In the genomic region with DNA sequence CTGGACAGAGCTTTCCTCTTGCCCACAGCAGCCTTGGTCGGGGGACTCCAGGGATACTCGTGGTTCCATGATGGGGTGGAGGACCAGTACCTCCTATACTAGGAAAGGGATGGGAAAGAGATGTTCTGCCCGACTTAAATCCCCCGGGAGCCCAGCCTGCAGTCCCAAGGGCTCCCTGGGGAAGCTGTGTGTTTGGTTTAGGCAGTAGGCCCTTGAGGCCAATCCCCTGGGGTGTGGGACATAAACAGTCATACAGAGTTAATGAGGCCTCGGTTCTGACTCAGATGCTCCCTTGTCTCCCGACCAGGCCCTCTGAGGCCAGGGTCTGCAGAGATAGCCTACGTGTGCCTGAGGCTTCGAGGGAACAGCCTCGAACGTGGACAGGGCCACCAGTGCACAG, we compare ENCODE assay signal across 11 mouse cellular contexts.
DNase-seq lines count a peak whose midpoint lies in the region; ATAC-seq and TF ChIP-seq lines count a peak whose summit lies in the region.
"Had no signal": no experiment of that assay in that cellular context is flagged by ENCODE, and none has a peak within 500 bp of the region (broad histone marks: within the 10 kb centered on the region; RNA-seq: fewer than 3 reads in every experiment).

No protein-coding gene starts in this region.

- dilution Hi-C loops in CH12.LX (cut with MboI; ENCODE audit: extremely low pct_ligation_motif_present, extremely low pct_unique_long_range_greater_than_20kb, low sequenced_read_pairs) = no loop called here

- peak overlapping the region; percentile 58; the same call in 1 of the 2 replicates for H3K27ac ChIP-seq in heart, embryonic 12.5 days (ENCODE audit: poor library complexity, severe bottlenecking)
- peak overlapping the region; percentile 44; the same call in 1 of the 2 replicates for H3K27ac ChIP-seq in layer of hippocampus, adult 2 months
- H3K27ac ChIP-seq in CH12.LX (ENCODE audit: insufficient read depth, low read depth) = no peak overlapping the region
- peak overlapping the region; percentile 39; the same call in 1 of the 2 replicates for H3K27ac ChIP-seq in limb, embryonic 10.5 days
- H3K27ac ChIP-seq: neural tube, embryonic 15.5 days had no signal

- TF ChIP-seq EP300 in CH12.LX (IDR thresholded peaks at IDR 0.05; ENCODE audit: low read length) = peak; percentile 61; the same call in 1 of the 2 replicates

- peaks cover 26% of the 10 kb centered on the region for H3K4me1 ChIP-seq in heart, embryonic 12.5 days (replicated peaks)
- peaks cover 17 to 33% of the 10 kb centered on the region in 2 experiments for H3K4me1 ChIP-seq in CH12.LX (ENCODE audit: control insufficient read depth in 1 of 2, insufficient read depth in 2 of 2)
- peaks cover 16% of the 10 kb centered on the region for H3K4me1 ChIP-seq in limb, embryonic 10.5 days

- no peak for TF ChIP-seq CTCF in layer of hippocampus, adult 2 months (conservative IDR thresholded peaks at IDR 0.05)
- TF ChIP-seq CTCF in CH12.LX (conservative IDR thresholded peaks at IDR 0.05 in 1 of 2, IDR thresholded peaks at IDR 0.05 in 1 of 2; ENCODE audit: low read depth in 2 of 2, low read length in 2 of 2) = no peak

- no peak for DNase-seq in heart, adult 9 months (ENCODE audit: low spot score in 2 of 2)
- DNase-seq in layer of hippocampus, adult 2 months (ENCODE audit: low spot score in 2 of 2) = no peak
- no peak for DNase-seq in layer of hippocampus, adult 11-12 months (ENCODE audit: low spot score)
- DNase-seq in CH12.LX (ENCODE audit: extremely low read depth) = peak; percentile 84
- no peak for DNase-seq in limb, embryonic 10.5 days (ENCODE audit: low spot score)
- no peak for DNase-seq in thymus, postnatal 0 days (ENCODE audit: low spot score)
- DNase-seq: gastrocnemius, postnatal 25 days had no signal

- 64% methylated on average over 10 of the region's 10 CpGs for WGBS in heart, embryonic 12.5 days
- WGBS in limb, embryonic 10.5 days = 63% methylated on average over 10 of the region's 10 CpGs

- H3K27me3 ChIP-seq in heart, embryonic 12.5 days (replicated peaks) = no peaks in the 10 kb centered on the region
- H3K27me3 ChIP-seq in CH12.LX (replicated peaks) = no peaks in the 10 kb centered on the region
- no peaks in the 10 kb centered on the region for H3K27me3 ChIP-seq in limb, embryonic 10.5 days (ENCODE audit: low read depth, poor library complexity, severe bottlenecking)
- H3K27me3 ChIP-seq: neural tube, embryonic 15.5 days had no signal

- no peak for TF ChIP-seq POLR2A in CH12.LX (IDR thresholded peaks at IDR 0.05; ENCODE audit: low read depth, low read length)

- TF ChIP-seq RAD21 in CH12.LX (IDR thresholded peaks at IDR 0.05; ENCODE audit: low read depth, low read length) = no peak

- no peak overlapping the region for H3K4me2 ChIP-seq in heart, embryonic 12.5 days
- peak overlapping the region; percentile 8 for H3K4me2 ChIP-seq in CH12.LX (ENCODE audit: insufficient read depth, low read depth, poor library complexity, severe bottlenecking)
- H3K4me2 ChIP-seq: neural tube, embryonic 15.5 days had no signal

- no peak overlapping the region for H3K4me3 ChIP-seq in heart, embryonic 12.5 days
- H3K4me3 ChIP-seq in layer of hippocampus, adult 2 months = no peak overlapping the region
- no peak overlapping the region for H3K4me3 ChIP-seq in CH12.LX (replicated peaks in 1 of 3; ENCODE audit: low read depth in 2 of 3, low read length in 2 of 3, poor library complexity in 1 of 3)
- no peak overlapping the region for H3K4me3 ChIP-seq in limb, embryonic 10.5 days
- H3K4me3 ChIP-seq: erythroblast, embryonic 14.5 days; neural tube, embryonic 15.5 days had no signal

- H3K36me3 ChIP-seq in heart, embryonic 12.5 days = peaks cover 14% of the 10 kb centered on the region
- H3K36me3 ChIP-seq in CH12.LX (replicated peaks in 1 of 2; ENCODE audit: control insufficient read depth in 1 of 2, insufficient read depth in 1 of 2, low read length in 1 of 2) = peaks cover 5 to 87% of the 10 kb centered on the region in 2 experiments
- peaks cover 26% of the 10 kb centered on the region for H3K36me3 ChIP-seq in limb, embryonic 10.5 days

- ATAC-seq in heart, embryonic 12.5 days (ENCODE audit: insufficient number of reproducible peaks, low FRiP score) = no peak
- ATAC-seq in erythroblast, adult 5-6 weeks (replicated peaks; ENCODE audit: low FRiP score, poor library complexity, severe bottlenecking) = no peak

- H3K9ac ChIP-seq in heart, embryonic 12.5 days = 0 out of 2 replicates have a peak overlapping the region, but pooled peaks have one; percentile 15
- no peak overlapping the region for H3K9ac ChIP-seq in CH12.LX (ENCODE audit: insufficient read depth, low read depth)
- H3K9ac ChIP-seq: neural tube, embryonic 15.5 days had no signal

- no peaks in the 10 kb centered on the region; the same call in 1 of the 2 replicates for H3K79me2 ChIP-seq in CH12.LX (replicated peaks; ENCODE audit: control insufficient read depth, extremely low read depth, insufficient read depth, poor library complexity, severe bottlenecking)

- in situ Hi-C loops in CH12.LX (cut with MboI; ENCODE audit: low pct_ligation_motif_present, low pct_unique_long_range_greater_than_20kb, low sequenced_read_pairs) = loop anchor here (5.0 kb wide), 1 partner anchor 85 kb away; no protein-coding TSS in a partner anchor

- 0 out of 2 replicates have a peak, but pooled peaks cover 10% of the 10 kb centered on the region for H3K9me3 ChIP-seq in heart, embryonic 12.5 days (replicated peaks)
- peaks cover 16% of the 10 kb centered on the region for H3K9me3 ChIP-seq in CH12.LX (replicated peaks; ENCODE audit: low read length)
- H3K9me3 ChIP-seq in limb, embryonic 10.5 days (replicated peaks) = no peaks in the 10 kb centered on the region
- H3K9me3 ChIP-seq: neural tube, embryonic 15.5 days had no signal

TF ChIP-seq in CH12.LX, 34 proteins besides CTCF, POLR2A, EP300 and RAD21:
- TF ChIP-seq SIN3A (IDR thresholded peaks at IDR 0.05; ENCODE audit: low read length) (no peak), ETS1 (conservative IDR thresholded peaks at IDR 0.05; ENCODE audit: low read depth, low read length) (peak; percentile 40; the same call in 1 of the 2 replicates), JUND (conservative IDR thresholded peaks at IDR 0.05; ENCODE audit: low read depth, low read length) (no peak), ZNF384 (IDR thresholded peaks at IDR 0.05; ENCODE audit: low read depth, low read length) (no peak), IRF4 (IDR thresholded peaks at IDR 0.05; ENCODE audit: low read depth, low read length) (peak; percentile 44; the same call in 1 of the 2 replicates), KAT2A (IDR thresholded peaks at IDR 0.05; ENCODE audit: insufficient replicate concordance, low read length) (0 out of 2 replicates have a peak, but pooled peaks have one; percentile 58), BHLHE40 (IDR thresholded peaks at IDR 0.05; ENCODE audit: low read depth, low read length) (0 out of 2 replicates have a peak, but pooled peaks have one; percentile 30)
